Mouse (Mus musculus) kidney, adult 10 weeks (tissue): ENCODE data around the gene Olfr1137. TPM values are rescaled to one million over a fixed set of nuclear protein-coding genes. Genes with fewer than 3 reads are reported as not detected.

Experiments
- polyA plus RNA-seq: library from polyadenylated mRNA; stranded (reverse); fragments of 350-450 nt; fragmentation: Illumina TruSeq; extraction: RNeasy Lipid Tissue Mini Kit (QIAGEN cat#74804); gene quantifications from one replicate; pipeline ENCODE4 v1.2.3, GENCODE M21; 2014; ENCODE audit warnings: low read depth, low replicate concordance

Olfr1137 gene
- polyA plus RNA-seq, result not detected

DNA sequence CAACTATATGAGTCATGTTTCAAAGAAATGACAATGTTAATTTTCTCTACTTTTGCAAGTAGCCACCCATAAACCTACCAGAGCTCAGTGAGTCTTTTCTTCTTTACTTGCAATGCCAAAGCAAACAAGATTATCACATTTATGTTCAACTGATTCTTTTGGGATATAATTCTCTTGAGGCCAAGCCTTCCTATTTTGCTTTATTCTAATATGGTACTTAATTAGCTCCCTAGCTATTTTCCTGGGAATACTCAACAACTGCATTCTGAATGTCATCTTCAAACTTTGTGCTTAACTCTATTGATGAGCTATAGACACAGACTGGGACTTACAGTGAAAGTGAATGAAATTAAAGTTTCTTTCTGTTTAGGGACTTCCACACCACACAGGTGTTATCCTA, at the start of gene Olfr1137:
Gene Olfr1137, minus strand, starts transcription at position 101 of the 400 bp plus-strand sequence.

GRCm38 (mm10) chr2:87753891-87754290, 40.9 kb upstream of the Olfr1137 start, which contains the start of gene Olfr1141:
TSS of gene Olfr1141 (minus strand) at chr2:87753991.

DNA sequence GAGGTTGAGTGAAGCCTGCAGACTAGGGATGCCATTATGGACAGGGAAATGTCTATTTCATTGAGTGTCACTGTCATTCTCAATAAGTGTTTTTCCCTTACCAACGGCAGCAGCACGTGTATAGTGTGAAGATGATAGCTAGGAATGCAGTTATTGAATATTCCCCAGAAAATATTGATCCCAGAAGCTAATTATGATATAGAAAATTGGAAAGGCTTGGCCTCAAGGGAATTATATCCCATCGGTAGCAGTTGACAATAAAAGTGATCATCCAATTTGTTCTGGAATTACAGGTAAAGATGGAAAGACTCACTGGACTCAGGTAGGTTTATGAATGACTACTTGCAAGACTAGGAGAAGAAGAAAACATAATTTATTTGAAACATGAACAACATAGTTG, 30.5 kb upstream of the Olfr1137 start, which contains the start of gene Olfr1140:
Gene Olfr1140, plus strand, starts transcription at position 301 of the 400 bp plus-strand sequence.

DNA sequence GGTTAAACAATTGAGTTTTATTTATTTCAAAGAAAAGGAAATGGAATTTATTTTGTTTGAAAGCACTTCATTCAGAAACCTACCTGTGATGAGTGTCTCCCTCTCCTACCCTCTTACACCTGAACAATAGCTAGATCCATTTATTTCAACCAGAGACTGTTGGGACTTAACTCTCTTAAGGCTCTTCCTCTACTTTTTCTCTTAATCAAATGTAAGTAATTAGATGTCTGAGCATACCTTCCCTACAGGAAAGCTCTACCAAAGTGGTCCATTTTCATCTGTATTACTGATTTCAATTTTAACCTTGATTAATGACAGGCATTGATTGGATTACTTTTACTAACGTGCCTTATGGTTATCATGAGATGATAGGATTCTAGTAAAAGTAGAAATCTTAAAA, 26.9 kb upstream of the Olfr1137 start, which contains the start of gene Olfr1138:
Gene Olfr1138, minus strand, starts transcription at position 101 of the 400 bp plus-strand sequence.

DNA sequence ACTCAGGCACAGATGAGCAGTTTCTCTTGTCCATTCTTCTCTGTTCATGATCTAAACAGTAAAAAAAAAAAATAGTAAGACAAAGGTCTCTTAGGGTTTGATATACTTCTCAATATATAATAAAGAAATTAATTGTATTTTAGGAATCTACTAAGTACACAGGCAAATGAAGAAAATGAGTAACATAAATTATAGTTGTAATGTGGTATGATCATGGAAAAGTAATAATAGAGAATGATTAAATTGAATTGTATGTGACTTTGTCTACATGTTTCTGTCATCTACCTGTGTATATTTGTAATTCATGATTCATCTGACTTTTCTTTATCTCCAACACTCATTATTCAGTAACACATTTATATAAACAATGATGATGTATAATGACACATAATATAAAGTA, 19.1 kb downstream of the Olfr1137 start, which contains the start of gene Olfr1136:
Gene Olfr1136, minus strand, starts transcription at position 101 of the 400 bp plus-strand sequence.

DNA sequence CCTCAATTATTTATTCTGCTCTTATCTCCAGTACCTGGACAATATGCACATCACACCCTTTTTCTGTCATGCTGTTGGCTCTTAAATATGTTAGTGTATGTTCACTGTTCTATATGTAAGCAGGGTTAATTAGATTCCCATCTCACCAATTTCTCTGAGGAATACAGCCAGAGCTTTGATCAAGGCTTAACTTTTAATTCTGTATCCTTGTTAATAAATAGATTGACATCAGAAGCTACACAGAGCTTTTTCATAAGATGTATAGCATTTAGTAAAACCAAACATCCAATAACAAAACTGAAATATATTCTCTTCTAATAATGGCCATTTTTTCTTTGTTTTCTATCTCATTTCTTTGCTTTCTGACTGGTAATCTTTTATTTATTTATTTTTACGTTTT, 39.4 kb downstream of the Olfr1137 start, which contains the start of gene Olfr1135:
Gene Olfr1135, minus strand, starts transcription at position 101 of the 400 bp plus-strand sequence.

Other genes with a start within 250 kb of the Olfr1137 start
- gene Pramel7, start 216.1 kb downstream of the Olfr1137 start, polyA plus RNA-seq, result not detected
- gene Pramel6, start 206.6 kb downstream of the Olfr1137 start, polyA plus RNA-seq, result not detected
- gene Olfr153, start 181.4 kb downstream of the Olfr1137 start, polyA plus RNA-seq, result not detected
- gene Olfr1128, start 167.6 kb downstream of the Olfr1137 start, polyA plus RNA-seq, result not detected
- not detected for gene Olfr1129, start 139.3 kb downstream of the Olfr1137 start, polyA plus RNA-seq
- gene Olfr1130, start 107.0 kb downstream of the Olfr1137 start, polyA plus RNA-seq, result not detected
- not detected for gene Olfr1131, start 86.1 kb downstream of the Olfr1137 start, polyA plus RNA-seq
- gene Olfr1132, start 75.6 kb downstream of the Olfr1137 start, polyA plus RNA-seq, result not detected
- not detected for gene Olfr1133, start 65.8 kb downstream of the Olfr1137 start, polyA plus RNA-seq
- not detected for gene Olfr1134, start 54.7 kb downstream of the Olfr1137 start, polyA plus RNA-seq
- not detected for gene Olfr1135, start 39.5 kb downstream of the Olfr1137 start, polyA plus RNA-seq
- not detected for gene Olfr1136, start 19.2 kb downstream of the Olfr1137 start, polyA plus RNA-seq
- not detected for gene Olfr1138, start 26.8 kb upstream of the Olfr1137 start, polyA plus RNA-seq
- gene Olfr1140, start 30.6 kb upstream of the Olfr1137 start, polyA plus RNA-seq, result not detected
- not detected for gene Olfr1141, start 40.8 kb upstream of the Olfr1137 start, polyA plus RNA-seq
- gene Olfr152, start 66.3 kb upstream of the Olfr1137 start, polyA plus RNA-seq, result not detected
- not detected for gene Olfr1143, start 87.4 kb upstream of the Olfr1137 start, polyA plus RNA-seq
- not detected for gene Olfr1145, start 96.6 kb upstream of the Olfr1137 start, polyA plus RNA-seq
- not detected for gene Olfr1148, start 117.4 kb upstream of the Olfr1137 start, polyA plus RNA-seq
- gene Olfr1150-ps1, start 130.8 kb upstream of the Olfr1137 start, polyA plus RNA-seq, result not detected
- not detected for gene Olfr1151, start 142.7 kb upstream of the Olfr1137 start, polyA plus RNA-seq
- not detected for gene Olfr1152, start 153.3 kb upstream of the Olfr1137 start, polyA plus RNA-seq
- gene Olfr1153, start 181.8 kb upstream of the Olfr1137 start, polyA plus RNA-seq, result not detected
- gene Olfr1154, start 192.0 kb upstream of the Olfr1137 start, polyA plus RNA-seq, result not detected
- gene Olfr1155, start 232.0 kb upstream of the Olfr1137 start, polyA plus RNA-seq, result not detected
- not detected for gene Olfr1156, start 239.9 kb upstream of the Olfr1137 start, polyA plus RNA-seq